Mouse (Mus musculus): ENCODE results near the gene Bnc2. TPM values are rescaled to one million over a fixed set of nuclear protein-coding genes. Genes with fewer than 3 reads are reported as not detected.

The Bnc2 gene
- polyA plus RNA-seq, 1 experiment from 2014 or later: 0.74 TPM

DNA sequence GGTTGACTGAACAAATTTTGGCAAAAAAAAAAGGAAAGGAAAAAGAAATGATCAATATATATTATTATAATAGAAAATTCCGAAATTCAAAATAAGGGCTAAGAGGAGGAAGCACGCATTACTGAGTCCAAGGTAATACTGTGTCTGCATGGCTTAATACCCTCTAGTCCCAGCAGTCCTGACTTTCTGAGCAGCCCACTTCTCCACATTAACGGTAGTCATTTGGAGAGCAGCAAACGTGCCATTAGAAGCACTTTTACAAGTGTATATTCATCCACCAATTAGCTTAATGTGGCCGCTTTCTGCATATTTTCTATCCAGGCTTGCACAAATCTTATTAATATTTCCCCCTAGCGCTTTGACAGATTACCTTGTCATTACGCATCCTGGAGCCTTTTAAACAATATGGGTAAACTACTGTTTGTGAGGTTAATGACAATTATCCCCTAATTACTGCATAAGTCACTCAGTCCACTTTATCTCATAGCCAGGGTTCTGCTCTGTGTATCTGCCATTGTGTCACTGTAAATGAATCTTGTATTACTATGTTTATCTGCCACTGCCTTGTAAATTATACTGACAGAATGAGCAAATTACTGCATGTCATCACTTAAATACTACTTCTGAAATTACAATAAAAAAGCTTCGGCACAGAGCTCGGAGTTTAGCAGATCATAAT, 368.0 kb downstream of the Bnc2 start:
- DNase-seq (no peak), ATAC-seq (ENCODE audit: low read depth) (no peak)
- H3K9me3 ChIP-seq (replicated peaks): no peaks in the 10 kb centered on the region
- no peak overlapping the region for H3K9ac ChIP-seq
- no peaks in the 10 kb centered on the region for H3K27me3 ChIP-seq
- WGBS (ENCODE audit: insufficient replicate concordance): 74% methylated on average over 9 of the region's 9 CpGs
- H3K4me1 ChIP-seq (replicated peaks): no peaks in the 10 kb centered on the region
- no peak overlapping the region for H3K4me2 ChIP-seq
- no peak overlapping the region for H3K27ac ChIP-seq
- H3K4me3 ChIP-seq (replicated peaks): no peak overlapping the region
- no peaks in the 10 kb centered on the region for H3K36me3 ChIP-seq

DNA sequence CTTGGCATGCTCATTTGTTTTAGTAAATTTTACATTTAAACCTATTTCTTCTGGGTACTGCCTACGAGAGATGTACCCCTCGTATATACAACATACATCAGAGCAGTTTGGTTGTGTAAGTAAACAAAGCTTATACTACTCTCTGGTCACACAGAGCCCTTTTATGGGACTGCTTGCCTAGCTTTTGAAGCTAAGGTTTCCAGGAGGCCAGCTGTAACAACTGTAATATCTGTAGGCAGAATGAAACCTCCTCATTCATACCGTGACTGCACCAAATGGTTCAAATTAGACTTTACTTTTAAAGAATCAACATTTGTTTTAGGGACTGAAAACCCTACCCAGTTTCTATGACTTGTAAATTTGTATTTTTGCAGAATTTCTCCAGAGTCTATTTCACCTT, 372.1 kb downstream of the Bnc2 start:
- Histone ChIP-seq H3K36me3 (no peaks in the 10 kb centered on the region), H3K27me3 (no peaks in the 10 kb centered on the region), H3K4me2 (no peak overlapping the region), H3K4me3 (replicated peaks) (no peak overlapping the region), H3K9ac (no peak overlapping the region), H3K27ac (no peak overlapping the region), H3K9me3 (replicated peaks) (0 out of 2 replicates have a peak, but pooled peaks cover 4% of the 10 kb centered on the region), H3K4me1 (replicated peaks) (no peaks in the 10 kb centered on the region)
- DNase-seq (no peak), ATAC-seq (ENCODE audit: low read depth) (no peak)
- WGBS (ENCODE audit: insufficient replicate concordance): 71% methylated on average over 3 of the region's 3 CpGs

DNA sequence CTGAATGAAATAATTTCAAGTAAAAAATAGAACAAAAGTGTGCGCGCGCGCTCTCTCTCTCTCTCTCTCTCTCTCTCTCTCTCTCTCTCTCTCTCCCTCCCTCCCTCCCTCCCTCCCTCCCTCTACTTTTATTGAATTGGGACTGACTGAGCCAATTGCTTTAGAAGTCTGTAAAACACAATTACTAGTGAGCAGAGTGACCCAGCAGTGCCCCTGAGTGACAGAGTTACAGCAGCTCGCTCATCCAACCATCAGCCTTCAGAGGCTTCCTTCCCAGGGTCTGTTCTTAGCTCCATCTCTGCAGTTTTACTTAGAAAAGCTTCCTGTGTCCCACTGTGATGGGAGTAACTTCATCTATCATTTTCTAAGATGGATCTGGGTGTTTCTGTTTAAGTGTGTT, 389.9 kb downstream of the Bnc2 start:
- Histone ChIP-seq H3K4me1 (replicated peaks) (no peaks in the 10 kb centered on the region), H3K9ac (no peak overlapping the region), H3K4me3 (replicated peaks) (no peak overlapping the region), H3K27ac (no peak overlapping the region), H3K36me3 (no peaks in the 10 kb centered on the region), H3K9me3 (replicated peaks) (no peaks in the 10 kb centered on the region), H3K27me3 (no peaks in the 10 kb centered on the region), H3K4me2 (no peak overlapping the region)
- DNase-seq: no peak
- ATAC-seq (ENCODE audit: low read depth): no peak
- 90% methylated on average over 5 of the region's 5 CpGs for WGBS (ENCODE audit: insufficient replicate concordance)

DNA sequence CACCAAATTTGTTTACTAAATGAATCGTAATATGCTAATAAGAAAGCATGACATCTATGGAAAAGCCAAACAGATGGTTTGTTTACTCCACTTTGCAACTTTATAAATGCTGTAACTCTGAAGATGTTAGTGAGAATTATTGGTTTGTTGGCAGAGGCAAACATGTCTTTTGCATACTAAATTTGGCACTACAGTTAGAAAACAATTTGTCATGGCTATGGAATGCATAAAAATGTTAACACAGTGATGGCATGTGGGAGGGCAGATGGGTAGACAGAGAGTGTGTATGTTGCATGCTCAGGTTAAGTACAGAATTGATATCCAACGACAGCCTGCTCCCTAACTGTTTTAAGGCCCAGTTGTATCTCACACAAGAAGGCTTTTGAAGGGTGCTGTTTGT, 392.4 kb downstream of the Bnc2 start:
- DNase-seq: no peak
- no peaks in the 10 kb centered on the region for H3K27me3 ChIP-seq
- no peak overlapping the region for H3K27ac ChIP-seq
- no peaks in the 10 kb centered on the region for H3K9me3 ChIP-seq (replicated peaks)
- ATAC-seq (ENCODE audit: low read depth): no peak
- no peaks in the 10 kb centered on the region for H3K4me1 ChIP-seq (replicated peaks)
- 64% methylated on average over 2 of the region's 2 CpGs for WGBS (ENCODE audit: insufficient replicate concordance)
- no peak overlapping the region for H3K9ac ChIP-seq
- H3K36me3 ChIP-seq: no peaks in the 10 kb centered on the region
- H3K4me2 ChIP-seq: no peak overlapping the region
- no peak overlapping the region for H3K4me3 ChIP-seq (replicated peaks)

DNA sequence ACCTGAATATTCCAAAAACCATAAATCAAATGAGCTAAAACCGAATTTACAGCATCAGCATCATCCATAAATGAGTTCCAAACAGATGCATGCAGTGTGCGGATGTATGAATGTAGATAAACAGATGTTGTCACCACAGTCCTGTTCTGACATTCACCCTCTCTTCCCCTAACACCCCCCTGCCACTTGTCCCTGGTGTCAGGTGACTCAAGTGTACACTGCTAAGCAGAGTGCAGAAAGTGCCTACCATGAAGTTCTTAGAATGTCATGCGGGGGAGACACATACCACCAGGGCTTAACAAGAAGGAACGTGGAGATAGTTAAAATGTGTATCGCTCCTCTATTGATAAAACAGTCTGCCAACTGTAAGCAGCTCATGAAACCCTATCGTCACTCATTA, 396.9 kb downstream of the Bnc2 start:
- H3K4me1 ChIP-seq (replicated peaks): no peaks in the 10 kb centered on the region
- WGBS (ENCODE audit: insufficient replicate concordance): 70% methylated on average over 6 of the region's 6 CpGs
- no peak overlapping the region for H3K4me3 ChIP-seq (replicated peaks)
- no peaks in the 10 kb centered on the region for H3K36me3 ChIP-seq
- no peaks in the 10 kb centered on the region for H3K9me3 ChIP-seq (replicated peaks)
- ATAC-seq (ENCODE audit: low read depth): no peak
- no peaks in the 10 kb centered on the region for H3K27me3 ChIP-seq
- H3K4me2 ChIP-seq: no peak overlapping the region
- no peak overlapping the region for H3K27ac ChIP-seq
- H3K9ac ChIP-seq: no peak overlapping the region
- DNase-seq: no peak

DNA sequence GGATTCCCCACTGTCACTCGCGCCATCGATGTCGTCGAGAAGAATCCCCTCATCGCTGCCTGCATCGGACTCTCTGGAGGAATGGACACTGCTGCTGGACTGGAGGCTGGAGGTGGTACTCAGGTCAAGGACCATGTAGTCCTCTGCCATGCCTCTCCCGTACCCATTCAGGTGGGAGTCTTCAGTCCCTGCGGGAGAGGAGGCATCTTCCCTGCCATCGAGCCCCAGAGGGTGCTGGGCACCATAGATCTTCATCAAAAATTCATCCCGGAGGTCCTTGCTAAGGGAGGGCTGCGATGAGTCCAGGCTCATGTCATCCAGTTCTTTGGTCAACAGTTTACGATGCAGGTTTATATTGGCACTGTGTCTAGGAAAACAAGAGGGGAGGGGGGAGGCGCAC, 399.0 kb downstream of the Bnc2 start:
- H3K4me2 ChIP-seq: no peak overlapping the region
- H3K9me3 ChIP-seq (replicated peaks): no peaks in the 10 kb centered on the region
- no peak overlapping the region for H3K9ac ChIP-seq
- ATAC-seq (ENCODE audit: low read depth) (no peak), DNase-seq (no peak)
- no peak overlapping the region for H3K4me3 ChIP-seq (replicated peaks)
- no peaks in the 10 kb centered on the region for H3K27me3 ChIP-seq
- 85% methylated on average over 14 of the region's 14 CpGs for WGBS (ENCODE audit: insufficient replicate concordance)
- no peaks in the 10 kb centered on the region for H3K4me1 ChIP-seq (replicated peaks)
- no peaks in the 10 kb centered on the region for H3K36me3 ChIP-seq
- H3K27ac ChIP-seq: no peak overlapping the region

DNA sequence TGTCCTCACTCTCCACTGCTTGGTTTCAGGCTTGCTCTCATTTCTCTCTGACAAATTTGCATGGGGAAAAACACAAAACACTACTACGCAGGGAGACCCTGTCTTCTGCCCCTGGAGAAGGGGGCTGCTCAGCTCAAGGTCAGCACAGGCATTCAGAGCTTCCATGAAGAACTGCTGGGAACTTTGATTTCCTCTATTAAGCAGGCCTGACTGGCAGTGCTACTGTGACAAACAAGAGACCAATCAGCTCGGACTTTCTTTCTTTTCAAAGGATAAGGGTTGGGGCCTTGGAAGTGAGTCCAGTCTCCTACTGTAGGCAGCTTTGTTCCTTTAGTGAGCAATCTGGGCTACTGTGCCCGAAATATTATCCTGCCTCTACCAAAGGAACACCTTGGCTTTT, 400.9 kb downstream of the Bnc2 start:
- H3K4me1 ChIP-seq (replicated peaks): no peaks in the 10 kb centered on the region
- no peaks in the 10 kb centered on the region for H3K36me3 ChIP-seq
- H3K4me2 ChIP-seq: no peak overlapping the region
- H3K4me3 ChIP-seq (replicated peaks): no peak overlapping the region
- H3K9me3 ChIP-seq (replicated peaks): no peaks in the 10 kb centered on the region
- no peaks in the 10 kb centered on the region for H3K27me3 ChIP-seq
- DNase-seq: no peak
- ATAC-seq (ENCODE audit: low read depth): no peak
- H3K27ac ChIP-seq: no peak overlapping the region
- no peak overlapping the region for H3K9ac ChIP-seq
- WGBS (ENCODE audit: insufficient replicate concordance): 48% methylated on average over 3 of the region's 3 CpGs

DNA sequence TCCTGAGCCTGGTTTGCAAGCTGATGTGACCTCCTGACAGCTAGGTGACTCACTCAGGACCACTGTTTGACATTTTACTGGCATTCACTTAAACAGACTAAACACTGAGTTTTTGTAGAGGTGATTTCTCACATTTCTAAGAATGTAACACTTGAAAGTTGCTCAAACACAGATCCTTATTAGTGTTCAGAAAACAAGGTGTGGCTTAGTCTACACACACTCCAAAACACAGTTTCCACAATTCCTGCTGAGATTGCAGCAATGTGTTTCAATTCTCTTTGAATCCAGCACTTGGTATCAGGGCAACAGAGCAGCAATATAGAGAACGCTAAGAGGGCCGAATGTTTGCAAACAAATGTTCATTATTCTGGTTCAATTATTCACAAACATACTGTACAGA, 402.2 kb downstream of the Bnc2 start:
- no peak overlapping the region for H3K4me3 ChIP-seq (replicated peaks)
- no peaks in the 10 kb centered on the region for H3K36me3 ChIP-seq
- H3K9ac ChIP-seq: no peak overlapping the region
- no peaks in the 10 kb centered on the region for H3K9me3 ChIP-seq (replicated peaks)
- H3K27me3 ChIP-seq: no peaks in the 10 kb centered on the region
- no peaks in the 10 kb centered on the region for H3K4me1 ChIP-seq (replicated peaks)
- ATAC-seq (ENCODE audit: low read depth) (no peak), DNase-seq (no peak)
- no peak overlapping the region for H3K4me2 ChIP-seq
- no peak overlapping the region for H3K27ac ChIP-seq
- 75% methylated on average over 2 of the region's 2 CpGs for WGBS (ENCODE audit: insufficient replicate concordance)

DNA sequence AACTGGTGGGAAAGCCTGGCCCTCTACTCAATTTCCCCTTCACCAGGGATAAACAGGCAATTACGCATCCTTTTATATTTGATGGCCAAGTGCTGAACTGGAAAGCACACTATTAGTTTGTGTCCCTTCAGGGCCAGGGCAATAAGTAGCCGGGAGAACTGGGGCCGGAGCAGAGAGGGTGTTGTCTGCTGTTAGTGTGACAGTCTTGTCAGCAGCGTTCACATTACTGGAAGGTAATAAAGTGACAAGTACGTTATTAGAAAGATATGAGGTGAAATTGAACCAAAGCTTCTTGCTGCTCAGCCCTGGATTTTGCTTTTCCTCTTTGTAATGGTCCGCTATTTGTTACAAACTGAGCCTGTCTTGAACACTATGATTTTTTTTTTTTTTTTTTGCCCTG, 405.2 kb downstream of the Bnc2 start:
- WGBS (ENCODE audit: insufficient replicate concordance): 63% methylated on average over 6 of the region's 6 CpGs
- no peaks in the 10 kb centered on the region for H3K9me3 ChIP-seq (replicated peaks)
- no peak overlapping the region for H3K27ac ChIP-seq
- ATAC-seq (ENCODE audit: low read depth) (no peak), DNase-seq (no peak)
- H3K27me3 ChIP-seq: no peaks in the 10 kb centered on the region
- no peak overlapping the region for H3K4me2 ChIP-seq
- H3K9ac ChIP-seq: no peak overlapping the region
- no peaks in the 10 kb centered on the region for H3K36me3 ChIP-seq
- no peaks in the 10 kb centered on the region for H3K4me1 ChIP-seq (replicated peaks)
- H3K4me3 ChIP-seq (replicated peaks): no peak overlapping the region

DNA sequence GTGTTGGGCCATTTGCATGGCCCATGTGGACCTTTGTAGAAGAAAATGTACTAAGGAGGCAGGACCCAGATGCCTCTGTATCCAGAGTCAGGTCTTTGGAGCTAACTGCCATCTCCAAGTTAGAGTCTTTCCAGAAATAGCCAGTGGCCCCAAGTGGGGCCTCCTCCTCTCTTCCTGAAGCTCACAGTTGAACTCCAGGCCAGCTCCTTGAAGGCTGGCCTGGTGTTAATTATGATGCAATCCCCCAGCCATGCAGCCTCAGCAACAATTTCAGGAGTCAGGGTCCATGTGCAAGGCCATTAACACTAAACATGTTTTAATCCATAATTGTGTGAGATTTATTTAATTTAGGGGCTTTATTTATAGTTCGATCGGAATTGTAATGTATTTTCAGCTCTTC, 427.7 kb downstream of the Bnc2 start:
- no peaks in the 10 kb centered on the region for H3K27me3 ChIP-seq
- H3K9ac ChIP-seq: no peak overlapping the region
- ATAC-seq (ENCODE audit: low read depth) (no peak), DNase-seq (no peak)
- no peaks in the 10 kb centered on the region for H3K36me3 ChIP-seq
- no peak overlapping the region for H3K27ac ChIP-seq
- no peak overlapping the region for H3K4me2 ChIP-seq
- H3K9me3 ChIP-seq (replicated peaks): no peaks in the 10 kb centered on the region
- no peaks in the 10 kb centered on the region for H3K4me1 ChIP-seq (replicated peaks)
- WGBS (ENCODE audit: insufficient replicate concordance): 79% methylated on average over 2 of the region's 2 CpGs
- H3K4me3 ChIP-seq (replicated peaks): no peak overlapping the region

DNA sequence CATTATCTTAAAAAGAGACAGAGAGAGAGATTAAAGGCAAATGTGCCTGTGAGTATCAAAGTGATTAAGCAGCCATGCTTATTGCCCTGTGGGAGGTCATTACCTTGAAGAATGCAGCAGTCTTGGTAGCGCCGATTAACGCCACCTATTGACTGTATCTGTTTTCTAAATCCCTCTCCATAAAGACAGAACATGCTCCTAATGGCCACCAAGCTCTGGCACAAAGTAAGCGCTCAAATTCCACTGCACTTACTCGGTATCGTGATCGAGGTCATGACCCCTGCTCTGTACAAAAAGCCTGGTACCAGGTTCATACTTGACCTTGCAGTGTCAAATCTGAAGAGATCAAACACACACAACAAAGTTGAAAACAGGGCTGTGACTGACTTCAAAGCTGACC, 442.7 kb downstream of the Bnc2 start:
- ATAC-seq (ENCODE audit: low read depth): no peak
- WGBS (ENCODE audit: insufficient replicate concordance): 68% methylated on average over 7 of the region's 7 CpGs
- no peaks in the 10 kb centered on the region for H3K4me1 ChIP-seq (replicated peaks)
- H3K36me3 ChIP-seq: no peaks in the 10 kb centered on the region
- no peaks in the 10 kb centered on the region for H3K27me3 ChIP-seq
- H3K4me3 ChIP-seq (replicated peaks): no peak overlapping the region
- no peaks in the 10 kb centered on the region for H3K9me3 ChIP-seq (replicated peaks)
- H3K9ac ChIP-seq: no peak overlapping the region
- no peak overlapping the region for H3K27ac ChIP-seq
- no peak overlapping the region for H3K4me2 ChIP-seq
- no peak for DNase-seq

DNA sequence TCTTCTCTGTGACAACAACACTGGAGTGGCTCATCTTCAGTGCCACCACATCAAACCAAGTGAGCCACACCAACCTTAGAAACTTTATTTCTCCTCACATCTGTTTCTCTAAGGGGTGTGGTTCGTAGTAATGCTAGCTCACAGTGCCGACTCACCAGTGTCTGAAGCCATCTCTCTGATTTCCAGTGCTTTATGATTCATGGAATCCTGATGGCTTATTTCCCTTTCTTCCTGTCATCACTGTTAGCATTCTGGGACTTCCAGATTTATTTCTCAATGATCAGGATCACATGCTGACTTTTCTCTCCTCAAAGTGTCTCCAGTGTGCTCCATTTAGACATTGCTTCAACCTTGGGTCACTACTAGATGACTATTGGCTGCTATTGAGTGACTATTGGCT, 443.8 kb downstream of the Bnc2 start:
- Histone ChIP-seq H3K9ac (no peak overlapping the region), H3K4me3 (replicated peaks) (no peak overlapping the region), H3K4me1 (replicated peaks) (no peaks in the 10 kb centered on the region), H3K27me3 (no peaks in the 10 kb centered on the region), H3K36me3 (no peaks in the 10 kb centered on the region), H3K9me3 (replicated peaks) (no peaks in the 10 kb centered on the region), H3K27ac (no peak overlapping the region), H3K4me2 (no peak overlapping the region)
- DNase-seq: no peak
- 69% methylated on average over 2 of the region's 2 CpGs for WGBS (ENCODE audit: insufficient replicate concordance)
- no peak for ATAC-seq (ENCODE audit: low read depth)
